Mouse (Mus musculus) intestine, postnatal 0 days (tissue): Measurements from ENCODE around the gene Dcun1d4. TPM values are rescaled to one million over a fixed set of nuclear protein-coding genes. Genes with fewer than 3 reads are reported as not detected.

Experiments
- ATAC-seq: fragments of 200-750 bp; cut with Nextera tagmentation; 2 replicates; pipeline ENCODE4 v1.8.0; 2017; ENCODE audit warnings: mild to moderate bottlenecking, moderate TSS enrichment, moderate library complexity
- H3K27ac ChIP-seq: fragments of 300-500 bp; sonication (generic); 2 replicates; pipeline ENCODE4 v1.5.1; 2014; ENCODE audit warnings: mild to moderate bottlenecking, low read depth, low read length, moderate library complexity
- H3K27me3 ChIP-seq: fragments of 300-500 bp; sonication (generic); replicated peaks from 2 replicates; pipeline ENCODE4 v1.6.1; 2014; ENCODE audit warnings: low read length, mixed read lengths; ENCODE audit not compliant: control insufficient read depth, insufficient read depth
- H3K36me3 ChIP-seq: fragments of 300-500 bp; sonication (generic); 2 replicates; pipeline ENCODE4 v1.6.1; 2014; ENCODE audit warnings: mild to moderate bottlenecking, moderate library complexity; ENCODE audit not compliant: control insufficient read depth, insufficient read depth
- H3K4me1 ChIP-seq: fragments of 300-500 bp; sonication (generic); replicated peaks from 2 replicates; pipeline ENCODE4 v1.6.1; 2014; ENCODE audit warnings: antibody characterized with exemption, low read length, mixed read lengths; ENCODE audit not compliant: control insufficient read depth, insufficient read depth
- H3K4me2 ChIP-seq: fragments of 300-500 bp; sonication (generic); replicated peaks from 2 replicates; pipeline ENCODE4 v1.6.1; 2014; ENCODE audit warnings: low read depth, mild to moderate bottlenecking, moderate library complexity
- H3K4me3 ChIP-seq: fragments of 300-500 bp; sonication (generic); 2 replicates; pipeline ENCODE4 v1.5.1; 2014; ENCODE audit warnings: low read depth, low read length
- H3K9ac ChIP-seq: fragments of 300-500 bp; sonication (generic); 2 replicates; pipeline ENCODE4 v1.6.1; 2014; ENCODE audit warnings: mild to moderate bottlenecking, low read depth, low read length
- H3K9me3 ChIP-seq: fragments of 300-500 bp; sonication (generic); 2 replicates; pipeline ENCODE4 v1.6.1; 2016; ENCODE audit warnings: mixed run types; ENCODE audit not compliant: control insufficient read depth
- CTCF ChIP-seq: sonication (generic); IDR thresholded peaks from 2 replicates; pipeline ENCODE4 v1.5.1; 2016; ENCODE audit warnings: low read depth, mild to moderate bottlenecking, control low read depth, antibody characterized with exemption, moderate library complexity
- WGBS: fragments of 180-500 bp; shearing (Covaris S2); extraction: QIAGEN DNeasy Blood & Tissue Kit; methylation state at CpG from one replicate; pipeline ENCODE4 v1.1.7; 2014; 5-methylcytosine and 5-hydroxymethylcytosine counted together
- polyA plus RNA-seq: library from polyadenylated mRNA; unstranded; fragments of >200 nt; fragmentation: Nextera tagmentation; extraction: Ambion mirVana; gene quantifications from 2 replicates; pipeline ENCODE4 v1.2.1, GENCODE M21; 2015

Gene Dcun1d4
- polyA plus RNA-seq, 1 experiment from 2014 or later = 16.3 TPM

- WGBS = 76% methylated on average over 4 of the region's 4 CpGs
- no peak for TF ChIP-seq CTCF
- Histone ChIP-seq H3K27me3 (no peaks in the 10 kb centered on the region), H3K9ac (no peak overlapping the region), H3K36me3 (0 out of 2 replicates have a peak, but pooled peaks cover 8% of the 10 kb centered on the region), H3K27ac (no peak overlapping the region), H3K4me1 (no peaks in the 10 kb centered on the region), H3K4me3 (no peak overlapping the region), H3K4me2 (no peak overlapping the region), H3K9me3 (no peaks in the 10 kb centered on the region)
- no peak for ATAC-seq
Observed at GRCm38 (mm10) chr5:73520787-73521186, 40.0 kb downstream of the Dcun1d4 start.

- Histone ChIP-seq H3K4me3 (no peak overlapping the region), H3K9me3 (no peaks in the 10 kb centered on the region), H3K27ac (no peak overlapping the region), H3K27me3 (no peaks in the 10 kb centered on the region), H3K4me2 (no peak overlapping the region), H3K9ac (no peak overlapping the region), H3K4me1 (no peaks in the 10 kb centered on the region), H3K36me3 (0 out of 2 replicates have a peak, but pooled peaks cover 11% of the 10 kb centered on the region)
- no peak for TF ChIP-seq CTCF
- 53% methylated on average over 10 of the region's 10 CpGs for WGBS
- ATAC-seq = no peak
Observed at GRCm38 (mm10) chr5:73523227-73523626, 42.4 kb downstream of the Dcun1d4 start.

GRCm38 (mm10) chr5:73524300-73525000 is 43.6 kb downstream of the Dcun1d4 start:
- TF ChIP-seq CTCF = no peak

GRCm38 (mm10) chr5:73532222-73532621 is 51.4 kb downstream of the Dcun1d4 start:
- no peaks in the 10 kb centered on the region for H3K9me3 ChIP-seq
- no peak for TF ChIP-seq CTCF
- no peak overlapping the region for H3K4me2 ChIP-seq
- H3K27me3 ChIP-seq = no peaks in the 10 kb centered on the region
- no peaks in the 10 kb centered on the region for H3K4me1 ChIP-seq
- no peak for ATAC-seq
- H3K4me3 ChIP-seq = no peak overlapping the region
- WGBS = 87% methylated on average over 1 of the region's 1 CpGs
- H3K36me3 ChIP-seq = 0 out of 2 replicates have a peak, but pooled peaks cover 3% of the 10 kb centered on the region
- H3K9ac ChIP-seq = no peak overlapping the region
- no peak overlapping the region for H3K27ac ChIP-seq

More at GRCm38 (mm10) chr5:73524300-73525000, 43.6 kb downstream of the Dcun1d4 start:
- Histone ChIP-seq H3K4me1 (no peaks in the 10 kb centered on the region), H3K9me3 (no peaks in the 10 kb centered on the region), H3K36me3 (0 out of 2 replicates have a peak, but pooled peaks cover 11% of the 10 kb centered on the region), H3K4me2 (no peak overlapping the region), H3K27me3 (no peaks in the 10 kb centered on the region), H3K4me3 (no peak overlapping the region), H3K27ac (no peak overlapping the region), H3K9ac (no peak overlapping the region)
- ATAC-seq = no peak
- 62% methylated on average over 4 of the region's 4 CpGs for WGBS

- Histone ChIP-seq H3K4me2 (no peak overlapping the region), H3K36me3 (0 out of 2 replicates have a peak, but pooled peaks cover 3% of the 10 kb centered on the region), H3K4me1 (no peaks in the 10 kb centered on the region), H3K27me3 (no peaks in the 10 kb centered on the region), H3K9ac (no peak overlapping the region), H3K27ac (no peak overlapping the region), H3K9me3 (no peaks in the 10 kb centered on the region), H3K4me3 (no peak overlapping the region)
- WGBS = 85% methylated on average over 9 of the region's 9 CpGs
- no peak for ATAC-seq
- TF ChIP-seq CTCF = no peak
Observed at GRCm38 (mm10) chr5:73532879-73533278, 52.1 kb downstream of the Dcun1d4 start.

- Histone ChIP-seq H3K27me3 (no peaks in the 10 kb centered on the region), H3K36me3 (peaks cover 8% of the 10 kb centered on the region; the same call in 1 of the 2 replicates), H3K9me3 (no peaks in the 10 kb centered on the region), H3K4me3 (no peak overlapping the region), H3K4me1 (no peaks in the 10 kb centered on the region), H3K9ac (no peak overlapping the region), H3K4me2 (no peak overlapping the region), H3K27ac (no peak overlapping the region)
- ATAC-seq = no peak
- 90% methylated on average over 12 of the region's 12 CpGs for WGBS
- no peak for TF ChIP-seq CTCF
Observed at GRCm38 (mm10) chr5:73537669-73538068, 56.9 kb downstream of the Dcun1d4 start.
